Mouse (Mus musculus) G1E (cell line): ENCODE data around the gene Frmd6.

Source experiments
- CTCF ChIP-seq: IDR thresholded peaks from 2 replicates; pipeline ENCODE4 v1.5.1; 2012; ENCODE audit warnings: low read depth, low read length, inconsistent platforms, mixed read lengths
- GATA1 ChIP-seq: IDR thresholded peaks from 2 replicates; pipeline ENCODE4 v1.6.1; 2012; ENCODE audit warnings: borderline replicate concordance, low read length, inconsistent platforms, mixed read lengths
- GATA2 ChIP-seq: IDR thresholded peaks from 2 replicates; pipeline ENCODE4 v1.6.1; 2012; ENCODE audit warnings: low read depth, low read length, inconsistent platforms, borderline replicate concordance
- POLR2AphosphoS5 ChIP-seq: IDR thresholded peaks from 2 replicates; pipeline ENCODE4 v1.6.1; 2012; ENCODE audit warnings: low read depth, low read length, inconsistent platforms; ENCODE audit not compliant: insufficient replicate concordance
- TAL1 ChIP-seq: conservative IDR thresholded peaks from 2 replicates; pipeline ENCODE4 v1.6.1; 2012; ENCODE audit warnings: low read depth, low read length, inconsistent platforms, mixed read lengths

DNA sequence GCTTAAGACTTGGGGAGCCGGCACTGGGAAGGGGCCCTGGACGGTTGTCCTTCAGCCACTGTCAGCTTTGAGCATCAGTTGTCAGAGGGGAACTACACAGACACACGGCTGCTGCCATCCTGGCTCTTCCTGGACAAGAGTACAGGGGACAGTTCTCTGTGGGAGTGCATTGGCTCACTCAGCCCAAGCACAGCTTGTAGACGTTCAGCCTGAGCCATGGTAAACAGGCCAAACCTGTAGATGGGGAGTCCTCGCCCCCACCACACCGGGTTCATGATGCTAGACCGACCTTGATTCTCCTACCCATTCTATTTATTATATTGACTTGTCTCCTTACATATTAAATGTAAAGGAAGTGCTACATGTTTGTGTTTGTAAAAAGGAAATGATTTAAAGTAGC lies 70.0 kb downstream of the Frmd6 start:
- no peak for TF ChIP-seq CTCF
- no peak for TF ChIP-seq TAL1
- no peak for TF ChIP-seq GATA2
- TF ChIP-seq GATA1, result no peak
- TF ChIP-seq POLR2AphosphoS5, result no peak
